Mouse (Mus musculus): ENCODE measurements around the gene Ntng1.

DNA sequence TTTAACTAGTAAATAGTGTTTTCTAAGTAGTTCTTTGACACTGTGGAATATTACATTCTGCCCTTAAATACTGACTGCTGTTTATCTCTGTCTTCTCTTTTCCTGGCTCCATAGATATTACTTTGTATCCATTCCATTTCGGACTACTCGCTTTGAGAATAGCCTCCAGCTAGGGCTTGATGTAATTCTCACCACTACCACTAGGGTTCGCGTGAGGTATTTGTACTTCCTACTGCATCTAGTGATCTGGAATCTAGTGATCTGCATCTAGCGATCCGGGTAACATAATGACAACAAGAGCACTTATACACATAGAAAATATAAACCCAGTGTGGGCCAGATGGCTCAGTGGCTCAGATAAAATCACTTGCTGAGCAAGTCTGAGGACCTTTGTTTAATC lies 14.2 kb downstream of the Ntng1 start:
- TF ChIP-seq CTCF (IDR thresholded peaks at IDR 0.05) (peak; percentile 55), EP300 (IDR thresholded peaks at IDR 0.05) (no peak)
